Mouse (Mus musculus): ENCODE data around the gene Kctd18. TPM values are rescaled to one million over a fixed set of nuclear protein-coding genes. Genes with fewer than 3 reads are reported as not detected.

The Kctd18 gene
- polyA plus RNA-seq (2011; ENCODE audit: insufficient read depth, insufficient read length, low read depth, missing spikeins), result 21.3 and 24.2 TPM in 2 replicates

DNA sequence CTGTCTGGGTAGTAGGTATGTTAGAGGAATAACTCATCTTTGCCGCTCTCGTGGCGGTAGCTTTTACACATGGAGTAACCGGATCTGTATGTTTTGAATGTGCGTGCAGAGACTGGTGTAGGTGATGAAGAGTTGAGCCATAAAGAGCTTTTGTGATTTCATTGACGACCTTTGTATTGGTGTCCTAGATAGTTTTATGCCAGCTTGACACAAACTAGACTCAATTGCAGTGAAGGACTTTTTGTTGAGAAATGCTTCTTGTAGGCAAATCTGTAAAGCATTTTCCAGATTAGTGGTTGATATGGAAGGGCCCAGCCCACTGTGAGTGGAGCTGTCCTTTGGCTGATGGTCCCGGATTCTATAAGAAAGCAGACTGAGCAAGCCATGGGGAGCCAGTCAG lies at the start of gene Kctd18:
Gene Kctd18 (minus strand): TSS at position 101 of the 400 bp plus-strand sequence.
- H3K27me3 ChIP-seq (ENCODE audit: control insufficient read depth, insufficient read depth, low read length, poor library complexity, severe bottlenecking), result no peaks in the 10 kb centered on the region
- TF ChIP-seq EP300 (IDR thresholded peaks at IDR 0.05; ENCODE audit: insufficient read depth, low read depth, low read length), result no peak
- TF ChIP-seq POLR2A (IDR thresholded peaks at IDR 0.05; ENCODE audit: insufficient read depth, low read length), result no peak
- TF ChIP-seq CTCF (IDR thresholded peaks at IDR 0.05; ENCODE audit: low read depth, low read length), result no peak
- H3K27ac ChIP-seq (ENCODE audit: insufficient read depth, low read length), result no peak within 1 kb of the TSS
- H3K36me3 ChIP-seq (ENCODE audit: control insufficient read depth, insufficient read depth, low read length, poor library complexity, severe bottlenecking), result peaks cover 75% of the 10 kb centered on the region
- H3K9ac ChIP-seq (ENCODE audit: low read depth, poor library complexity, severe bottlenecking), result no peak within 1 kb of the TSS
- no peaks in the 10 kb centered on the region for H3K4me1 ChIP-seq (ENCODE audit: control insufficient read depth, insufficient read depth, low read length)
- no peaks in the 10 kb centered on the region; the same call in 1 of the 2 replicates for H3K9me3 ChIP-seq (replicated peaks; ENCODE audit: control insufficient read depth, insufficient read depth, low read length, poor library complexity, severe bottlenecking)
- no peak within 1 kb of the TSS for H3K4me3 ChIP-seq (ENCODE audit: low read depth, low read length)

DNA sequence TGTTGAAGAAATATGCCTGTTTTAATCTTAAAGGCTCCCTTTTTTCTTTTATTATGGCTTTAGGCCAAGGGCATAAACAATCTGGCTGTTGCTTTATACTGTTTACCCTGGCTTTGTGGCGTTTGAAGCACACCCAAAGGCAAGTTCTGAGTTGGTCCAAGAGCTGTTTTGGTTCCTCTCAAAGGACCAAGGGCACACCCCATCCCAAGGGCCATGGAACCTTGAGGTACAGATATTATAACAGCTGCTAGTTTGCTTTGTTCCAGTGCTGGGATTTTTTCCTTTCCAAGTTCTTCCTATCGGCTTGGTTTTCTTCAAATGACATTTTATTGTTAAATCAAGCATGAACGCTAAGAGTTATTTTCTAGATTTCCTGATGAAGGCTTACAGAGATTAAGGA lies 46.9 kb upstream of the Kctd18 start:
- Histone ChIP-seq H3K9me3 (replicated peaks; ENCODE audit: control insufficient read depth, insufficient read depth, low read length, poor library complexity, severe bottlenecking) (no peaks in the 10 kb centered on the region), H3K4me3 (ENCODE audit: low read depth, low read length) (no peak overlapping the region), H3K27ac (ENCODE audit: insufficient read depth, low read length) (no peak overlapping the region), H3K27me3 (ENCODE audit: control insufficient read depth, insufficient read depth, low read length, poor library complexity, severe bottlenecking) (no peaks in the 10 kb centered on the region), H3K4me1 (ENCODE audit: control insufficient read depth, insufficient read depth, low read length) (no peaks in the 10 kb centered on the region), H3K9ac (ENCODE audit: low read depth, poor library complexity, severe bottlenecking) (no peak overlapping the region), H3K36me3 (ENCODE audit: control insufficient read depth, insufficient read depth, low read length, poor library complexity, severe bottlenecking) (no peaks in the 10 kb centered on the region)
- TF ChIP-seq POLR2A (IDR thresholded peaks at IDR 0.05; ENCODE audit: insufficient read depth, low read length), result no peak
- no peak for TF ChIP-seq EP300 (IDR thresholded peaks at IDR 0.05; ENCODE audit: insufficient read depth, low read depth, low read length)
- TF ChIP-seq CTCF (IDR thresholded peaks at IDR 0.05; ENCODE audit: low read depth, low read length), result no peak

DNA sequence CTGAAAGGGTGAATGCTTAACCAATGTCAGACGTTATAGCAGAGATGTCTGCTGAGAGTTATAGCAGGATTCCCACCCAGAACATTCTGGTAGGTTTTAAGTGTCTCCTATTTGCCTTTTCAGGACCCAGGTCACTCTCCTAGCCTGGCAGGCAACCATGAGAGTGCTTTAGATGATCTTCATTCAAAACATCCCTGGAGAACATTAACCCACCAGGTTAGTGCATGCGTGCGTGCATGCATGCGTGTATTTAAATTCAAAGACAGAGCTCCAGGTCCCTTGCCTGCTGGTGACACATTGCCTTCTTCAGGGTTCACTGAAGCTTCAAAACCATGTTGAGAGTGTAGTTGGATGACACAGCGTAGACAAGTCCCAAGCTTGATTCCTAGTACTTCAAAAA lies 46.4 kb upstream of the Kctd18 start:
- no peak overlapping the region for H3K4me3 ChIP-seq (ENCODE audit: low read depth, low read length)

DNA sequence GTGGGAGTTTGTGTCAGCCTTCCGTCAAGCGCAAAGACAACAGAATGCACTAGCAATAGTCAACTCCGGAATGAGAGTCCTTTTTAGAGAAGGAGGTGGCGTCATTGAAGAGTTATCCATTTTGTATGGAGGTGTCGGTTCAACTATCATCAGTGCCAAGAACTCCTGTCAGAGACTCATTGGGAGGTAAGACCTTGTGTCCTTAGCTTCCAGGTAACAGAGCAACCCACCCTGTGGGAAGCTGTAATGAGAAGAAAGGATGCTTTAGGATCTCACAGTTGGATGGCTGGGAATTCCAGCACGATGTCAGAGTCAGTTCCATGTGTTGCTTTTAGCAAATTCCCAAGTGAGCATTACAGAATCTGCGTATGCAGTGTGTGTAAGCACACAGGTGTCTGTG lies 43.4 kb upstream of the Kctd18 start:
- TF ChIP-seq CTCF (IDR thresholded peaks at IDR 0.05; ENCODE audit: low read depth, low read length) (no peak), POLR2A (IDR thresholded peaks at IDR 0.05; ENCODE audit: insufficient read depth, low read length) (no peak), EP300 (IDR thresholded peaks at IDR 0.05; ENCODE audit: insufficient read depth, low read depth, low read length) (no peak)
- no peaks in the 10 kb centered on the region for H3K4me1 ChIP-seq (ENCODE audit: control insufficient read depth, insufficient read depth, low read length)
- H3K36me3 ChIP-seq (ENCODE audit: control insufficient read depth, insufficient read depth, low read length, poor library complexity, severe bottlenecking), result no peaks in the 10 kb centered on the region
- H3K9me3 ChIP-seq (replicated peaks; ENCODE audit: control insufficient read depth, insufficient read depth, low read length, poor library complexity, severe bottlenecking), result no peaks in the 10 kb centered on the region
- H3K9ac ChIP-seq (ENCODE audit: low read depth, poor library complexity, severe bottlenecking), result no peak overlapping the region
- no peak overlapping the region for H3K27ac ChIP-seq (ENCODE audit: insufficient read depth, low read length)
- H3K4me3 ChIP-seq (ENCODE audit: low read depth, low read length), result no peak overlapping the region
- no peaks in the 10 kb centered on the region for H3K27me3 ChIP-seq (ENCODE audit: control insufficient read depth, insufficient read depth, low read length, poor library complexity, severe bottlenecking)

More for the DNA sequence above, 46.4 kb upstream of the Kctd18 start:
- Histone ChIP-seq H3K4me1 (ENCODE audit: control insufficient read depth, insufficient read depth, low read length) (no peaks in the 10 kb centered on the region), H3K27me3 (ENCODE audit: control insufficient read depth, insufficient read depth, low read length, poor library complexity, severe bottlenecking) (no peaks in the 10 kb centered on the region), H3K9me3 (replicated peaks; ENCODE audit: control insufficient read depth, insufficient read depth, low read length, poor library complexity, severe bottlenecking) (no peaks in the 10 kb centered on the region), H3K9ac (ENCODE audit: low read depth, poor library complexity, severe bottlenecking) (no peak overlapping the region), H3K27ac (ENCODE audit: insufficient read depth, low read length) (no peak overlapping the region), H3K36me3 (ENCODE audit: control insufficient read depth, insufficient read depth, low read length, poor library complexity, severe bottlenecking) (no peaks in the 10 kb centered on the region)
- TF ChIP-seq POLR2A (IDR thresholded peaks at IDR 0.05; ENCODE audit: insufficient read depth, low read length), result no peak
- TF ChIP-seq EP300 (IDR thresholded peaks at IDR 0.05; ENCODE audit: insufficient read depth, low read depth, low read length), result no peak
- no peak for TF ChIP-seq CTCF (IDR thresholded peaks at IDR 0.05; ENCODE audit: low read depth, low read length)

DNA sequence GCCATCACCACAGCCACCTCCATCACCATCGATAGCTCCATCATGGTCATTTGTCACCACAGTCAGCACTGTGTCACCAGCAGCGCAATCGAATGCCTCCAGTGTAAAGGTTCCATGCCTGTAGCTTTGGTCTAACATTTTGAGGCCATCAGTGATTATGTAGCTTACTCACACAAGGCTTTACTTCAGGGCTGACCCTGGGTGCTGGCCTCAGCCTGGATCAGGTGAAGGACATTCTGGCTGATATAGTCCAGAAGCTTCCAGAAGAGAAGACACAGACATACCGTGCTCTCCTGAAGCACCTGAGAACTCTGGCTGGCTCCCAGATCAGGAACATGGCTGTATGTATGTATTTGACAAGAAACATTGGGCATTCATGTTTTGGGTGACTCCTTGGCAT lies 40.1 kb upstream of the Kctd18 start:
- no peaks in the 10 kb centered on the region for H3K36me3 ChIP-seq (ENCODE audit: control insufficient read depth, insufficient read depth, low read length, poor library complexity, severe bottlenecking)
- H3K4me3 ChIP-seq (ENCODE audit: low read depth, low read length), result no peak overlapping the region
- no peaks in the 10 kb centered on the region for H3K4me1 ChIP-seq (ENCODE audit: control insufficient read depth, insufficient read depth, low read length)
- H3K9ac ChIP-seq (ENCODE audit: low read depth, poor library complexity, severe bottlenecking), result no peak overlapping the region
- no peak overlapping the region for H3K27ac ChIP-seq (ENCODE audit: insufficient read depth, low read length)
- no peaks in the 10 kb centered on the region for H3K9me3 ChIP-seq (replicated peaks; ENCODE audit: control insufficient read depth, insufficient read depth, low read length, poor library complexity, severe bottlenecking)
- H3K27me3 ChIP-seq (ENCODE audit: control insufficient read depth, insufficient read depth, low read length, poor library complexity, severe bottlenecking), result no peaks in the 10 kb centered on the region
- TF ChIP-seq POLR2A (IDR thresholded peaks at IDR 0.05; ENCODE audit: insufficient read depth, low read length), result no peak
- TF ChIP-seq CTCF (IDR thresholded peaks at IDR 0.05; ENCODE audit: low read depth, low read length), result no peak
- TF ChIP-seq EP300 (IDR thresholded peaks at IDR 0.05; ENCODE audit: insufficient read depth, low read depth, low read length), result no peak

DNA sequence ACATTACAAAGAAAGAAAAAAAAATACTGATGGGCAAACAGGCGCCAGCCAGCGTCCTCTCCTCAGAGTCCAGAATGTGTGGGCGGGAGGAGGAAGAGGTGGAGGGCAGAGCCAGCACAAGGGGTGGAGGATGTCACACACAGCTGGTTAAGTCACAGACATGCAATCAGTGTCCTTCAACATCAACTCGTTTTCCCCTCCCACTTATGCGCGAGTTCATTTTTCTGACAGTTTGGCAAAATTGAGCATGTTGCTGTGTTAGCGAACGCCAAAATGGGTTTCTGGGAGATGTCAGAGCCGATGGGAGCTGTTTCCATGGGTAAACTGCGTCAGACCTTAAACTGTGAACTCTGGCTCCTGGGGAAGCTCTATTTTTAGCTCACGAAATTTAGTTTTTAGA lies 38.2 kb upstream of the Kctd18 start:
- Histone ChIP-seq H3K27me3 (ENCODE audit: control insufficient read depth, insufficient read depth, low read length, poor library complexity, severe bottlenecking) (no peaks in the 10 kb centered on the region), H3K36me3 (ENCODE audit: control insufficient read depth, insufficient read depth, low read length, poor library complexity, severe bottlenecking) (no peaks in the 10 kb centered on the region), H3K9ac (ENCODE audit: low read depth, poor library complexity, severe bottlenecking) (no peak overlapping the region), H3K27ac (ENCODE audit: insufficient read depth, low read length) (no peak overlapping the region), H3K4me3 (ENCODE audit: low read depth, low read length) (no peak overlapping the region), H3K4me1 (ENCODE audit: control insufficient read depth, insufficient read depth, low read length) (no peaks in the 10 kb centered on the region), H3K9me3 (replicated peaks; ENCODE audit: control insufficient read depth, insufficient read depth, low read length, poor library complexity, severe bottlenecking) (0 out of 2 replicates have a peak, but pooled peaks cover 4% of the 10 kb centered on the region)
- TF ChIP-seq POLR2A (IDR thresholded peaks at IDR 0.05; ENCODE audit: insufficient read depth, low read length), result no peak
- no peak for TF ChIP-seq CTCF (IDR thresholded peaks at IDR 0.05; ENCODE audit: low read depth, low read length)
- no peak for TF ChIP-seq EP300 (IDR thresholded peaks at IDR 0.05; ENCODE audit: insufficient read depth, low read depth, low read length)
